Mouse (Mus musculus) mesoderm, embryonic 11.5 days (tissue): ENCODE measurements around the gene Nup98.

Experiments used
- DNase-seq: peaks from one replicate; pipeline ENCODE4 v3.0.0-alpha.2; 2012; ENCODE audit warnings: low read depth, low spot score

Nup98 gene

GRCm38 (mm10) chr7:102209756-102210721 lies at the start of gene Nup98, which contains the start of gene Pgap2:
Gene Nup98 (minus strand): TSS chr7:102210176.
Gene Pgap2 (plus strand): TSS chr7:102210208.
- peak; percentile 100 for DNase-seq

GRCm38 (mm10) chr7:102258753-102259152 lies 48.8 kb upstream of the Nup98 start:
- no peak for DNase-seq

GRCm38 (mm10) chr7:102258189-102258588 lies 48.2 kb upstream of the Nup98 start:
- DNase-seq = peak; percentile 76

GRCm38 (mm10) chr7:102256636-102257035 lies 46.7 kb upstream of the Nup98 start:
- DNase-seq = no peak

- DNase-seq = no peak
Measured at GRCm38 (mm10) chr7:102255954-102256353, 46.0 kb upstream of the Nup98 start, which contains the start of gene Rhog. Gene Rhog (minus strand): TSS chr7:102256054.

- DNase-seq = no peak
Measured at GRCm38 (mm10) chr7:102253631-102254030, 43.7 kb upstream of the Nup98 start.

GRCm38 (mm10) chr7:102250631-102251214 lies 40.7 kb upstream of the Nup98 start:
- peak; percentile 87 for DNase-seq

- peak; percentile 70 for DNase-seq
Measured at GRCm38 (mm10) chr7:102249896-102250630, 40.1 kb upstream of the Nup98 start.

GRCm38 (mm10) chr7:102249531-102249895 lies 39.5 kb upstream of the Nup98 start:
- DNase-seq = no peak

GRCm38 (mm10) chr7:102248691-102249404 lies 38.9 kb upstream of the Nup98 start:
- no peak for DNase-seq

- no peak for DNase-seq
Measured at GRCm38 (mm10) chr7:102246956-102247797, 37.2 kb upstream of the Nup98 start.

- no peak for DNase-seq
Measured at GRCm38 (mm10) chr7:102246265-102246664, 36.3 kb upstream of the Nup98 start.

- no peak for DNase-seq
Measured at GRCm38 (mm10) chr7:102245775-102246174, 35.8 kb upstream of the Nup98 start.

- no peak for DNase-seq
Measured at GRCm38 (mm10) chr7:102244782-102245535, 35.0 kb upstream of the Nup98 start.

GRCm38 (mm10) chr7:102243870-102244269 lies 33.9 kb upstream of the Nup98 start:
- no peak for DNase-seq

GRCm38 (mm10) chr7:102242917-102243316 lies 32.9 kb upstream of the Nup98 start:
- DNase-seq = no peak

- DNase-seq = no peak
Measured at GRCm38 (mm10) chr7:102242371-102242770, 32.4 kb upstream of the Nup98 start.

- no peak for DNase-seq
Measured at GRCm38 (mm10) chr7:102239591-102239990, 29.6 kb upstream of the Nup98 start.

GRCm38 (mm10) chr7:102238686-102239286 lies 28.8 kb upstream of the Nup98 start:
- no peak for DNase-seq
